Mouse (Mus musculus): ENCODE data around the gene Rasgef1b.

Gene Rasgef1b

GRCm38 (mm10) chr5:99451416-99451815, 277.4 kb downstream of the Rasgef1b start:
- no peak for DNase-seq (ENCODE audit: low read depth)

GRCm38 (mm10) chr5:99450994-99451393, 277.9 kb downstream of the Rasgef1b start:
- DNase-seq (ENCODE audit: low read depth) = no peak

GRCm38 (mm10) chr5:99450463-99450862, 278.4 kb downstream of the Rasgef1b start:
- no peak for DNase-seq (ENCODE audit: low read depth)

- no peak for DNase-seq (ENCODE audit: low read depth)
Observed at GRCm38 (mm10) chr5:99447481-99447880, 281.4 kb downstream of the Rasgef1b start.

GRCm38 (mm10) chr5:99445242-99445641, 283.6 kb downstream of the Rasgef1b start:
- no peak for DNase-seq (ENCODE audit: low read depth)

- no peak for DNase-seq (ENCODE audit: low read depth)
Observed at GRCm38 (mm10) chr5:99444777-99445176, 284.1 kb downstream of the Rasgef1b start.

GRCm38 (mm10) chr5:99440109-99440508, 288.8 kb downstream of the Rasgef1b start:
- DNase-seq (ENCODE audit: low read depth) = no peak

- no peak for DNase-seq (ENCODE audit: low read depth)
Observed at GRCm38 (mm10) chr5:99438526-99438925, 290.3 kb downstream of the Rasgef1b start.

- DNase-seq (ENCODE audit: low read depth) = no peak
Observed at GRCm38 (mm10) chr5:99434226-99434625, 294.6 kb downstream of the Rasgef1b start.

- DNase-seq (ENCODE audit: low read depth) = no peak
Observed at GRCm38 (mm10) chr5:99432471-99432870, 296.4 kb downstream of the Rasgef1b start.

- DNase-seq (ENCODE audit: low read depth) = no peak
Observed at GRCm38 (mm10) chr5:99429273-99429672, 299.6 kb downstream of the Rasgef1b start.

GRCm38 (mm10) chr5:99428648-99429047, 300.2 kb downstream of the Rasgef1b start:
- DNase-seq (ENCODE audit: low read depth) = no peak

- DNase-seq (ENCODE audit: low read depth) = no peak
Observed at GRCm38 (mm10) chr5:99423271-99423670, 305.6 kb downstream of the Rasgef1b start.

- no peak for DNase-seq (ENCODE audit: low read depth)
Observed at GRCm38 (mm10) chr5:99422856-99423255, 306.0 kb downstream of the Rasgef1b start.

- no peak for DNase-seq (ENCODE audit: low read depth)
Observed at GRCm38 (mm10) chr5:99422092-99422491, 306.8 kb downstream of the Rasgef1b start.

GRCm38 (mm10) chr5:99419872-99420271, 309.0 kb downstream of the Rasgef1b start:
- no peak for DNase-seq (ENCODE audit: low read depth)

GRCm38 (mm10) chr5:99416902-99417301, 312.0 kb downstream of the Rasgef1b start:
- DNase-seq (ENCODE audit: low read depth) = no peak

- no peak for DNase-seq (ENCODE audit: low read depth)
Observed at GRCm38 (mm10) chr5:99415676-99416075, 313.2 kb downstream of the Rasgef1b start.

- DNase-seq (ENCODE audit: low read depth) = no peak
Observed at GRCm38 (mm10) chr5:99415049-99415448, 313.8 kb downstream of the Rasgef1b start.

GRCm38 (mm10) chr5:99414293-99414692, 314.6 kb downstream of the Rasgef1b start:
- no peak for DNase-seq (ENCODE audit: low read depth)

GRCm38 (mm10) chr5:99413851-99414250, 315.0 kb downstream of the Rasgef1b start:
- no peak for DNase-seq (ENCODE audit: low read depth)

- DNase-seq (ENCODE audit: low read depth) = no peak
Observed at GRCm38 (mm10) chr5:99413391-99413790, 315.5 kb downstream of the Rasgef1b start.

- DNase-seq (ENCODE audit: low read depth) = no peak
Observed at GRCm38 (mm10) chr5:99404403-99405170, 324.3 kb downstream of the Rasgef1b start.

- DNase-seq (ENCODE audit: low read depth) = no peak
Observed at GRCm38 (mm10) chr5:99403325-99403724, 325.5 kb downstream of the Rasgef1b start.

Measured in fibroblast of lung, adult 2 months (primary cell).